Comparison of ENCODE assay signal across 25 mouse cellular contexts in genomic region chr2:75419142-75419541, GRCm38 (mm10).
"Had no signal": no experiment of that assay in that cellular context is flagged by ENCODE, and none has a peak within 500 bp of the region (broad histone marks: within the 10 kb centered on the region; RNA-seq: fewer than 3 reads in every experiment).

No protein-coding gene starts in this region.

- H3K4me3 ChIP-seq: embryonic facial prominence, embryonic 10.5 days; embryonic facial prominence, embryonic 12.5 days; embryonic facial prominence, embryonic 13.5 days; embryonic facial prominence, embryonic 15.5 days; erythroblast, embryonic 14.5 days; forebrain, embryonic 10.5 days; forebrain, embryonic 12.5 days; forebrain, embryonic 13.5 days; forebrain, embryonic 15.5 days; gastrocnemius, adult 2 months; heart, adult 2 months; heart, embryonic 10.5 days had no signal

- H3K27ac ChIP-seq: embryonic facial prominence, embryonic 10.5 days; embryonic facial prominence, embryonic 12.5 days; embryonic facial prominence, embryonic 13.5 days; embryonic facial prominence, embryonic 15.5 days; forebrain, embryonic 10.5 days; forebrain, embryonic 12.5 days; forebrain, embryonic 13.5 days; forebrain, embryonic 15.5 days; gastrocnemius, adult 2 months; heart, adult 2 months; heart, embryonic 10.5 days had no signal

- H3K4me1 ChIP-seq: heart, embryonic 10.5 days had no signal

- DNase-seq: cerebellum, adult 9-10 months; cerebellum, adult 9-11 months; cerebellum, postnatal 25 days; cerebellum, postnatal 36 days; embryo, embryonic 11 days; forebrain, postnatal 0 days; gastrocnemius, adult 2 months; gastrocnemius, postnatal 10 days; gastrocnemius, postnatal 14 days; gastrocnemius, postnatal 25 days; gastrocnemius, postnatal 36 days; heart, adult 18-20 months; heart, adult 2 months had no signal

- H3K9ac ChIP-seq: embryonic facial prominence, embryonic 12.5 days; embryonic facial prominence, embryonic 13.5 days; embryonic facial prominence, embryonic 15.5 days; forebrain, embryonic 12.5 days; forebrain, embryonic 13.5 days; forebrain, embryonic 15.5 days; forebrain, postnatal 0 days had no signal

- H3K9me3 ChIP-seq: embryonic facial prominence, embryonic 10.5 days; embryonic facial prominence, embryonic 12.5 days; embryonic facial prominence, embryonic 13.5 days; embryonic facial prominence, embryonic 15.5 days; forebrain, embryonic 10.5 days; forebrain, embryonic 12.5 days; forebrain, embryonic 13.5 days; forebrain, embryonic 15.5 days; heart, embryonic 10.5 days had no signal

- H3K27me3 ChIP-seq: embryonic facial prominence, embryonic 12.5 days; forebrain, embryonic 12.5 days; forebrain, embryonic 13.5 days; forebrain, embryonic 15.5 days had no signal

- ATAC-seq: forebrain, embryonic 13.5 days; forebrain, embryonic 14.5 days; forebrain, embryonic 15.5 days; forebrain, embryonic 16.5 days; forebrain, postnatal 0 days had no signal

- H3K36me3 ChIP-seq: embryonic facial prominence, embryonic 10.5 days; embryonic facial prominence, embryonic 12.5 days; embryonic facial prominence, embryonic 13.5 days; embryonic facial prominence, embryonic 15.5 days; forebrain, embryonic 10.5 days; forebrain, embryonic 12.5 days; forebrain, embryonic 15.5 days; heart, embryonic 10.5 days had no signal
